Mouse (Mus musculus) CH12F3 (cell line): ENCODE measurements around the gene Fbxo42.

ENCODE experiments used
- in situ Hi-C: fragments of 300-500 bp; cut with MboI; formaldehyde crosslinking; loops from 2 replicates; pipeline ENCODE4 v1.14.3; 2020; ENCODE audit warnings: low sequenced_read_pairs

Fbxo42 gene

GRCm38 (mm10) chr4:141147112-141148008 is at the start of gene Fbxo42:
Fbxo42 (plus strand) TSS chr4:141147913.
- in situ Hi-C loops = loop anchor here (10.0 kb wide), 1 partner anchor 67 kb away; the partner anchor contains the start of gene Rsg1

DNA sequence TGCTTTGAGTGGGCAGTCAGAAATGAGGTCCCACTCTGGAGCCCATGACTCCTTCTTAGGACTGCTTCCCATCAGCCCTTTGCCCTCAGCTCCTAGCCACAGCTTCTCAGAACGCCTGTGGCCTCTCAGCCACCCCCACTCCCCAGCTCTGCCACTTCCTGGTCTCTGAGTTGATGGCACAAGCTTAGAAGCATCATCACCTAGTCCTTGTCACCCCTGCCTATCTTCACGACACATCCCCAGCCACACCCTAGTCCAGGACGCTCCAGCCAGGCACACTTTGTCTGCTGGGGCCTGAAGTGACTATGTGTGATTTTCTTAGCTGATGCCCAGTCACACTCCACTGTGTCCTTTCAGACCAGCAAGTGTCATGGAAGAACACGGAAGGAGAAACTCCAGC is 48.8 kb upstream of the Fbxo42 start:
- in situ Hi-C loops = no loop called here

DNA sequence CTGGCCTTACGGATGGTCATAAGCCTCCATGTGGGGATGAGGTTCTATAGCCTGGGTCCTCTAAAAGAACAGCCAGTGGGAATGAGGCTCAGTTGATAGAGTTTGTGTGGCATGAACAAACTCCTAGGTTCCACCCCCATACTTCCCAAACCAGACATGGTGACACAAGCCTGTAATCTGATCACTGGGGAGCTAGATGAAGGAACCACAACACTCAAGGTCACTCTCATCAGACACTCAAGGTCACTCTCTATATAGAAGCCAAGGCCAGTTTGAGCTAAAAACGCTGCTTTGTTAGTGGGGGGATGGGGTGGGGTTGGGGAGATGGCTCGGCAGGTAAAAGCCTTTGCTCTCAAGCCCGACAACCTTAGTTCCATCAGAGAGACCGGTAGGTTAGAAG is 47.8 kb upstream of the Fbxo42 start:
- in situ Hi-C loops = no loop called here

- in situ Hi-C loops = no loop called here
These were observed 46.4 kb upstream of the Fbxo42 start for GRCm38 (mm10) chr4:141101291-141101690.

DNA sequence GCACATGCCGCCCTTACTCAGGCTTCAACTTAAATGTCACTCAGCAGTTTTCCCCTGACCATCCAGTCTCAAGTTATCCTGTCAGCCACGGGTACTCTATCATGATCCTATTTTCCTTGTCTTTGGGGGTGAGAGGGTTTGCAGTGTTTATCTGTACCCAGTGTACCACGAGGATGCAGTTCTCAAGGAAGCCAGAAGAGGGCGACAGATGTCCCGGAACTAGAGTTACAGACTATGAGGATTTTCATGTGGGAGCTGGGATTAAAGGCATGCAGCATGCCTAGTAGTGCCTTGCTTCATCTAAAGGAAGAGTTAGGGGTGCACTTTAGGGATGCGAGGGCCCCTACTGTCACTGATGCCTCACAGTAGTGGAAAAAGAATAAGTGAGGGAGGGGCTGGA is 45.9 kb upstream of the Fbxo42 start:
- in situ Hi-C loops = no loop called here

DNA sequence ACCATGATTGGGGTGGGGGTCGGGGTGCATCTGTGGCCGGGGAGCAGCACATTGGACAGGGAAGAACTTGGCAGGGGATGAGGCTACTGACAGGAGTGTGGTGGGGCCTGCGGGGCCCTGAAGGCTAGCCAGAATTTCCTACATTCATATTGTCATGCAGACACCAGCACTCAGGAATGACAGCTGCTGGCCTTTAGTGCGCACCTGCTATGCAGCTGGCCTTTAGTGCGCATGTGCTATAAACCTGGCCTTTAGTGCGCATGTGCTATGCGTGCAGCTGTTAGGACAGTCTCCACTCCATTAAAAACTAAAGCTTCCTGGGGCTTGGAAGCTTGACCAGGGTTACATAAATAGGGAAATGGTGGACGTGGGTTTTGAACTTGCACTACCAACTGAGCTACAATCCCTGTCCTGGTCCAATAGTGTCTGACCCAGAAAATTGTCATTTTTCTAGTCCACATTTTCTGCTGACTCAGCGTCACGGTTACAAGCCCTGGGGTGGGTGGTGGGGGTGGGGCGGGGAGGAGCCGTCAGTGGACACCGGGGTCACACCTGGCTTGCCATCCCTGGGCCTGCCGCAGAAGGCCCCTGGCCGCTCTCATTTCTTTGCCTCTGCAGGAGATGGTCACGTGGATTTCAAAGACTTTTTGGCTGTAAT is 41.1 kb upstream of the Fbxo42 start:
- in situ Hi-C loops = no loop called here

GRCm38 (mm10) chr4:141108196-141108732 is 39.4 kb upstream of the Fbxo42 start:
- in situ Hi-C loops = no loop called here

DNA sequence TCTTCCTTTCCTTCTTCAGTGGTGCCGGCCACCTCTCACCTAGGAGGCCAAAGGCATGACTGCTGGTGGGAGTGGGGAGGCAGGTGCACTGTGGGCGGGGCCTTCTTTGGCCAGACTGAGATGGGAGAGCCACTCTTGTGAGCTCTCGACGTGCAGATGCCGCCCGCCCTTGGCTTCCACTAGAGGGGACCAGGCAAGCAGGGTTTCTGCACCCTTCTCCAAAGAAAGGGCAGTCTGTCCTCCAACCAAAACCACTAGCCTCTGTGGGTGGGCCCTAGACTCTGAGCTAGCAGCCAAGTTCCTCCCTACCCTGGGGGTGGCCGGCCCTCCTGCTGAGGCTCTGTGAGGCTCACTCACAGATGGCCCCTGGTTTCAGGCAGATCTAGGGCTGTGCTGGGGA is 33.9 kb upstream of the Fbxo42 start:
- in situ Hi-C loops = no loop called here

GRCm38 (mm10) chr4:141114521-141114981 is 33.2 kb upstream of the Fbxo42 start:
- in situ Hi-C loops = no loop called here

DNA sequence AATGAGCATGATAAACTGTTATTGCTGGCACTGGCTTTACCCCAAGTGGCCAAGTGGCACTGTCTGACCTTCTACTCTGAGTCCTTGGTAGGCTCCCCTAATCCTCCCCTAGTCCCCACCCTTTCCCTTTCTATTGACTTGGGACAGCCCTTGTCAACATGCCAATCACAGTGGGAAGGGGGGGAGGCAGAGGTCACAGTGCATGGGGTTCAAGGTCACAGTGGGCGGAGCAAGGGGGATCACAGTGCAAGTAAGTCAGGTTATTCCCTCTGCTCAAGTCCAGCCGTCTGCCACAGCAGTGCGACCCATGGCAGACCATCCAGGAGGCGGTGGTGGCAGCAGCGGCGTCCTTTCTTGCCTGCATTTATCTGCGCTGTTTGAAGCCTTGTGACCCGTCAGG is 32.3 kb upstream of the Fbxo42 start:
- in situ Hi-C loops = no loop called here

- in situ Hi-C loops = no loop called here
These were observed 29.0 kb upstream of the Fbxo42 start for GRCm38 (mm10) chr4:141118691-141119090.

- in situ Hi-C loops = no loop called here
These were observed 27.0 kb upstream of the Fbxo42 start for GRCm38 (mm10) chr4:141120700-141121099.

DNA sequence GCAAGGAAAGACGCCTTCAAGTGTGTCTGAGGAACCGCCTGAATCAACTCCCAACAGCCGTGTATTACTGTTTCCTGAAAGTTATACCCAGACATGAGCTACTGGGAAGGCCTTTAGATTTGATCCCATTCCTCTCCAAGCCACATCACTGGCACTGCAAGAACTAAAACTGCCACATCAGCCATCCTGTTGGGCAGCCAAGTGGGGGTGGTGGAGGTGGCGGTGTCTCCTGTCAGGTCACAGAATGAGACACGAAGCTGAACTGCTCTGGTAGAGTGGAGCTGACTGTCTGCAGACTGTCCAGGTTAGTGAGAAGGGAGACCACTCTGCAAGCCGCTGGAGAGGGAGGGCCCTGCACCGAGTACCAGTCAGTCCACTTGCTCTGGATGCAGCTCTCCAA is 25.1 kb upstream of the Fbxo42 start:
- in situ Hi-C loops = no loop called here

DNA sequence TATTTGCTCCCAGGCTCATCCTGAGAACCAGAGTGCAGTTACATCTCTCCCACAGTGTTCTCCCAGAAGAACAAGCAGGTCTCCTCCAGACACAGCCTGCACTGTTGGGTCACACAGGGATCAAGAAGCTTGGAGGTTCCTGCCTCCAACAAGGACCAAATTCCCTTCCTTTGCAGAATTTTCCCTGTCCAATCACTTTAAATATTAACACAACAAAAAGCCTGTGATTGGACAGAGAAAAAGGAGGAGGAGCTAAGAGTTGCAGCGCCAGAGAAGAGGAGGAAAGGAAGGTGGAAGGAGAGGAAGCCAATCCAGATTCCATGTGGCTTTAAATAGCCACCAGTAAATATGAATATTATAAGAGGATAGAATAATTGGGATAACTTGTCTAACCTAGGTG is 24.6 kb upstream of the Fbxo42 start:
- in situ Hi-C loops = no loop called here

- in situ Hi-C loops = no loop called here
These were observed 18.5 kb upstream of the Fbxo42 start for GRCm38 (mm10) chr4:141129190-141129710.

GRCm38 (mm10) chr4:141130704-141131342 is 16.9 kb upstream of the Fbxo42 start:
- in situ Hi-C loops = no loop called here

DNA sequence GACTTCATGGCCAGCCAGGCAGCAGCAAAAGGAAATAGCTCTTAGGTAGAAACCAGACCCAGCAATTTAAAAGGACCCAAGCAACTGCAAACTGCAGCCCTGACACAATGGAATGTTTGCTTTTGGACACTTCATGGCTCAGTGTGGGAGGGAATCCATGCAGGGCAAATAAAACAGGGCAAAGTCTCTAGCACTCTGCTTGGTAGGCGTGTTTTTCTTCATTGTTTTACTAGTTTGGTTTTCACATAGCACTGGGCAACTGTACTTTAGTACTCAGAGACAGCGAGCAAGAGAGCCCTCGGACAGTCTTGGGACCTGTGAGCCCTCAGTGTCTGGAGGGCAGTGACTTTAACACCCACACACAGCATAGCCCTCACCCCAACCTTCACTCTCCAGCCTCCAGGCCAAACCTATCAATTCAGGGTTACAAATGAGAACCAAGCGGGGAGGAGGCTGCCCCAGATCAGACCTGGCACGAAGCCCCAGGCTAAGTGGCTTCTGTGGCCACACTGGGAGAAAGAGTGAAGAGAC is 16.1 kb upstream of the Fbxo42 start:
- in situ Hi-C loops = no loop called here

DNA sequence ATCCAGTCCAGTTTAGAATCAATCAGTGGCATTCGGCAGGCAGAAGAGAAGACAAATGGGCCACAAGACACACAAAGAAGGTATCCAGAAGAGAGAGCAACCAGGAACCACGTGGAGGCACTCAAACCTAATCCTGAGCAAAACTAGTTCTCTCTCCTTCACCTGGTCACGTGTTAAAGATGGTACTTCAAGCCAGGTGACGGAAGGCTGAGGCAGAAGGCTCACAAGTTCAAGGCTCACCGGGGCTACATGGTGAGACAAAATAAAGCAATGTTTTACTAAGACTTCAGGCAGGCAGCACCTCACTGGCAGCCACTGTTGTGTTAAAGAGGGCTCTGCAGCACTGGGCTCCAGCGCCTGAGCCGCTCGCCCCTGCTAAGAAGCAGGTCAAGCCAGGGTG is 15.5 kb upstream of the Fbxo42 start:
- in situ Hi-C loops = no loop called here

DNA sequence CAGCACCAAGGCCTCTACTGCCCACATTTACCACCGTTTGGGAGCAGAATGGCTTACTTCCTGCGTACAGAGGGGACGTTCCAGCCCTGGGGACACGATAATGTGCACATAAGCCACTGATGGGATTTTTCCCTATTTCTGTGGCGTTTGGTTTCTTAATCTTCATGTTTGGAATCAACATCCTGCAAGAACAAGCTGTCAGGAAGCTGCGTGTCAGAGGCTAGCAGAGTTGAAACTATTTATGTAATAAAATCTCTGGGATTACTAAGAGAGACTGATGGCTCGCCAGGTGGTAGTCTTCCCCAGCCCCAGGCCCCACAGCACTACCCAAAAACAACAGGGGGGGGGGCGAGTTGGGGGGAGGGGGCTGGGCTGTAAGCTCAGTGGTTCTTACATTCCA is 14.5 kb upstream of the Fbxo42 start:
- in situ Hi-C loops = no loop called here

DNA sequence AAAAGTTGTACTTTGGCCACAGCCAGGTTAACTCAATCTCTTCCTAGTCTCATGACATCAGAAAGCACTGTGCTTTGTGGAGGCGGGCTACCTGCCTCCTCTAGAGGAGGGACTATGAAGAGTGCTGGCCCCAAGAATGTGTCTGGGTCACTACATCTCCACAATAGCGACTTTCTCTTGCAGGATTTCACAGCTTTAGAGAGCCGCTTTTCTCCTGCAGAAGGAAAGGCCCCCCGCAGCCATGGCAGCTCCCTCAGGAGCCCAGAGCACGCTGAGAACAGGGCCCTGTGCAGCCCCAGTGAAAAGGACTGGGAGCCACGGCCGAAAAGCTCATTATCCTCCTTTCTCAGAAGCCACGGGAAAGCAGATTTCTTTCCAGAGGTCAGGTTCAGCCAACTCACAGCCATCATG is 13.7 kb upstream of the Fbxo42 start:
- in situ Hi-C loops = no loop called here
